Mouse (Mus musculus): ENCODE data around the gene Epor.
A peak's percentile ranks its signal among the peaks of the same experiment; 100 is the strongest.

Epor gene

DNA sequence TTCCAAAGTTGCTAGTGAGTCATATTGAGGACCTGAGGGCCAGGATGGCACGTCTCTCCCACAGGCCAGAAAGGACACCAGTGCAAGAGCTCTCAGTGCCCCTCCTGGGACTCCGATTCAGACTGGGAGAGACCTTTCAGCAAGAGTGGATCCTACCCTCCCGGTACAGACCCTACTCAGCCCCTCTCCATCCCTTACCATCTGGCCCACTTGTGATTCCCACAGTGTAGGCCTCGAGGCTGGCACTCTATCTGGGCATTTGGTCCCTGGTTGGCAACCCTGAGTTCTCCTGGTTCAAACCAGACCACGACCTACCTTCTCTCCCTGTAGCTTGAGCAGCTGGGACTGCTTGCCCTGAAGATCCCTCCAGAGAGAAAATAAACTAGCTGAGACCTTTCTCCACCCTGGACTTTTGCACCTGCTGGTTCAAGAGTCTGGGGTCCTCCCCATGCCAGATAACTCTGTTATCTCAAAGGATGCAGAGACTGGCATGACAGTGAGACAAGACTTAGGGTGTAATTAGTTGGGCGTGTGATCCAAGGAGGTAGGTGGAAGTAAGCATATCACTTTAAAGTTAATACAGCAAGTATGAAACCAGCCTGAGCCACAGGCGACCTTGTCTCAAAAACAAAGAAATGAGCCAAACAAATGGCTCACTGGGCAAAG is 27.7 kb downstream of the Epor start:
- no peak for DNase-seq

DNA sequence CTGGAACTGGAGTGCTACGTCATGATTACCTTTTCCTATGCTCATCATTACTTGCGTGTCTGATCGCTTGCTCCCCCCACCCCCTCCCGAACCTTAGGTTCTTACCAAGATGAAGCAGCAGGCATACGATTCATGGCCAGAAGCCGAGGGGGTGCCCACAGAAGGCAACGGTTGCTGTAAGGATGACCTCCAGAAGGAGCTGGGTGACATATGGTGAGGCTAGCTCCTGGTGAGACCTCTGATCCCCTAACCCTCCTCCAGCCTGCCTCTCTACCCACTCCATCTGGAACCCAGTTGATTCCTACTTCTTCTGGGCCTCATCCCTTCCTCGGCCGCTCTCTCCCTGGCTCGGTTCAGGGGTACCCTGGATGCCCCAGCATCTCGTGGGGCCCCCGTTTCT is 29.3 kb downstream of the Epor start:
- no peak for DNase-seq

DNA sequence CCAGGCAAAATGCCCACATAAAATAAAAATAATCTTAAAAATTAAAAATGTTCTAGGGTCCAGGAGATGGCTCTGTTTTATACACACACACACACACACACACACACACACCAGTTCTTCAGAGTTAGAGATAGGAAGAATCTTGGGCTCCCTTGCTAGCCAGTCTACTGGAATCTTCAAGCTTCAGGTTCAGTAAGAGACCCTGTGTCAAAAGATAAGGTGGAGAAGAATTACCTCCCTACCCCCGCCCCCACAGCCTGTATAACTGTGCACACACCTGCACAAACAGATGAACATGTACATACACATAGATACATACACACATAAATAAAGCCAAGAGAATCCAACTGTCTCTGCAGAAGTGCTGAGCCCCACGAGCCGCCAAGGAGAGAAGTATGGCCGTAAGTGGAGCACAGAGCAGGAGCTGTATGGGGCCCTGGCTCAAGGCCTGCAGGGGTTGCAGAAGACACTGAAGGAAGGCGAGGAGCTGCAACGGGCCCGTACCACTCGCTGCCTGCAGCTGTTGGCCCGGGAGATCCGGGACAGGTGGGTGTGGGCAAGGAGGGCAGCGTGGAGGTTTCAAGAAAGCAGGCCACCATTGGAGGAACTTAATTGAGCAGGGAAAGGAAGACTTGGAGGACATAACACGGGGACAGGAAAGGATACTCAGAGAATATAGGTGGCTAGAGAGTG is 30.7 kb downstream of the Epor start:
- DNase-seq, result no peak

DNA sequence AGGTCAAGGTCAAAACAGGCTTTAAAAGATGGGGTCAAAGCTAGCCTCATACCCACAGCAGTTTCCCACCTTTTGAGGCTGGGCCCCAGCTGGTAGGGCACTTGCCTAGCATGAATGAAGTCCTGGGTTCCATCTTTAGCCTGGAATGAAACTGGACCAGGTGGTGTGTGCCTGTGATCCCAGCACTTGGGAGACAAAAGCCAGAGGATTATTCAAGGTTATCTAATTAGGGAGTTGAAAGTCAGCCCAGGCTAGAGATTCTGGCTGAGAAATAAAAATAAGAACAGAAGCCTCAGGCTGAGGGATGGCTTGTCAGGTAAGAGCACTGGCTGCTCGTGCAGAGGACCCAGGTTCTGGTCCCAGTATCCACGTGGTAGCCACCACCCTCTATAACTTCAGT is 31.3 kb downstream of the Epor start:
- DNase-seq, result no peak

DNA sequence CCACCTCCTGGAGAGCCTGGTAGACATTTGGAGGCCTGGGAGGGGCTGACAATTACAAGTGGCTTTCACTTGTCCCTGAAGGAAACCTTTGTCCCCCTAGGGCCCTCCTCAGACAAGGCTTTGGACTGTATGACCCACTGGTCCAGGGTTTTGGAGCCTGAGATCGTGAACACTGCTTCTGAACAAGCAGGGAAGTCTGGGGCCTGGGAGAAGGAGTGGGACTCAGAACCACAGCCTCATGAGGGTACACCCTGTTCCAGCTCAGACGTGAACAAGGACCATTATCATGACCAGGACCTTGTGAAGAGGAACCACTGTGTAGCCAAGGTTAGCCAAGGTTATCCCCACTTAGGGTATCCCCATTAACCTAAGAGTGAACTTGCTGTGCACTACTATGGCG is 34.1 kb downstream of the Epor start:
- no peak for DNase-seq

DNA sequence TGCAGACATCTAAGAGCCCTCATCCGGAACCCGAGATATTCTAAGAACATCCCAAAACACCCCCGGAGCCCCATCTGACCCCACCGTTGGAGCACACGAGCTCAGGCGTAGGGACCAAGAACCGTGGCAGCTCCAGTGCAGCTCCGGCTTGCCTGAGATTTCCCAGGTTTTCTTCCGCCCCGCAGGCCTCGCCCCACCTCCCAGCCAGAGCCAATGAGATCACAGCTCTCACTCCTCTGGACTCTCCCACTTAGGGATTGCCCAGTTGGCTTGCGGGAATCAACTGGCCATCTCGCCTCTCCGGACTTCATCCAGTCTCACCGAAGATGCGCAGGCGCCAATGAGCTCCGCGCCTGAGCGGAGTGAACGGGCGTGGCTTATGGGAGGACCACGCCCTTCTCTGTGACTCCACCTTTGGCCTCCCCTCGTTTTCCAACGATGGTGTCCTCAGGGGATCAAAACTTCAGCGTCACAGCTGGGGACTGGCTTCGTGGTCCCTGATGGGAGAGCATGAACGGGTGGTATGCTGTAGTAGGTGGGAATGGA is 36.0 kb downstream of the Epor start, which contains the start of the genes Ccdc159 and Tmem205:
TSS of gene Ccdc159 (plus strand) at position 264 of the 546 bp plus-strand sequence.
TSS of gene Tmem205 (minus strand) at position 349 of the 546 bp plus-strand sequence.
- peak; percentile 89 to 92 for DNase-seq

DNA sequence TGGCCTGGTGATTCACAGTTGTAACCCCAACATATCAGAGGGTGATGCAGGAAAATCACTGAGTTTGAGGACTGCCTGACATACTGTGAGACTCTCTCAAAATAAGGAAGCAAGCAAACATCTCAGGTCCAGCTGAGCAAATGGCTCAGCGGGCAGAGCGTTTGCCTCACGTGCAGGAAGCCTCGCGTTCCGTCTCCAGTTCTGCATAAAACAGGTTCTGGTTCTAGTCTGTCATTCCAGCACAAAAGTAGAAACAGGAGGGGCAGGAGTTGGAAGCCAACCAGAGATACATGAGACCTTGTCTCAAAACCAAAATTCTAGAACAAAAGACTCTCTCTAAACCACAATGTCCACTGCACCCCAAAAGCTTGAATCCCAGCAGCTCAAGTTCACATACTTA is 36.5 kb downstream of the Epor start:
- DNase-seq, result no peak

DNA sequence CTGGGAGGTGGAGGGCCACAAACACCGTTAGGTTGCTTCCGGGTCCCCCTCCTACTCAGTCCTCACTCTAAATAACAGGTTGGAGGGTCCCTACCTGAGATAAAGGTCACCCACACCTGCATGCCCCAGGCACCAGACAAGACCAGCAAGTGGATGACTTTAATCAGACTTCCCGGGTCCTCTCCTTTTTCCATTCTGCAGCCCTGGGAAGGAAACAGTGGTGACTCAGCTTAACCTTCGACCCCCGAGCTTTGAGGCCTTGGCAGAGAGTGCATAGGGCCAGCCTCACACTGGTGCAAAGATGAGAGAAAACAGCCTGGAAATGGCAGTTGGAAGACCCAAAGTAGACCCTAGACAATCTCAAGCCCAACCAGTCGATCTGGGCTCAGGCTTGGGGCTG is 37.2 kb downstream of the Epor start:
- no peak for DNase-seq

DNA sequence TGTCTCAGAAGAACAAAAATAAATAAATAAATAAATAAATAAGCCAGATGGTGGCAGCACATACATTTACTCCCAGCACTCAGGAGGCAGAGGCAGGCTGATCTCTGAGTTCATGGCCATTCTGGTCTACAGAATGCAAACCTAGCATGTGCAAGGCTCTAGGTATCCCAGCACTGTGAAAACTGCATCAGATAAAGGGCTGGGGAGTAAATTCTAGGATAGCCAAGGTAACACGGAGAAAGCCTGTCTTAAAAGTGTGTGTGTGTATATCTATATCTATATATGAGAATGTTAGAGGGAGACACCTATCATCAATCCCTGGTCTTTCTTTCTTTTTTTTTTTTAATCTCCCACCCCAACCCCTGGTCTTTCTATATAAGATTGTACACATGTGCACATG is 37.8 kb downstream of the Epor start:
- no peak for DNase-seq

DNA sequence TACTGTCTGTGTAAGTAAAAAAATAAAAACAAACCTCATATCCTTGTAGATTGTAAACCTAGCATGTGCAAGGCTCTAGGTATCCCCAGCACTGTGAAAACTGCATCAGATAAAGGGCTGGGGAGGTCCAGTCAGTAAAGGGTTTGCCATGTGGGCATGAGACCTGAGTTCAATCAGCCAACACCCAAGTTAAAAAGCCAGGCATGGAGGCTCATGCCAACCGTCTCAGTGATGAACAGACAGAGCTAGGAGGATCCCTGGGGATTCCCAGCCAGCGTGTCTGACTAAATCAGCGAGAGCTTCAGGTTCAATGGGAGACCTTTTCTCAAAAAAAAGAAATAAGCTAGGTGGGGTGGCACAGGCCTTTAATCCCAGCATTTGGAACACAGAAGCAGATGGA is 38.3 kb downstream of the Epor start:
- no peak for DNase-seq

DNA sequence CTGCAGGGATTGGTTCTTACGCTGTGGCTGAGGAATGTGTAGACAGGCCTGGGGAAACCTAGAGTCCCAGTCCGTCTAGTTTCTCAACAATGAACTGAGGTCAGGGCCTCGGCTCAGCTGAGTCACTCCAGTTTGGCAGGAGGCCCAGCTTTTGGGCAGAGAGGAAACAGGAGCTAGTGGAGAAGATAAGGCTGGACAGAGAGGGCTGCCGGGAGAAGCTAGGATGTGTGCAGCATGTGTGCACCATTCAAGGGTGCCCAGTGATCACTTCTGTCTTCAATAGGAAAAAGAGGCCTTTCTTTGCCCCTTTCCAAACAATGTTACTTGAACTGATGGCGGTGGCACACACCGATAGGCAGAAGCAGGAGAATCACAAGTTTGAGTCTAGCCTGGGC is 39.2 kb downstream of the Epor start:
- peak; percentile 58 to 60 for DNase-seq

DNA sequence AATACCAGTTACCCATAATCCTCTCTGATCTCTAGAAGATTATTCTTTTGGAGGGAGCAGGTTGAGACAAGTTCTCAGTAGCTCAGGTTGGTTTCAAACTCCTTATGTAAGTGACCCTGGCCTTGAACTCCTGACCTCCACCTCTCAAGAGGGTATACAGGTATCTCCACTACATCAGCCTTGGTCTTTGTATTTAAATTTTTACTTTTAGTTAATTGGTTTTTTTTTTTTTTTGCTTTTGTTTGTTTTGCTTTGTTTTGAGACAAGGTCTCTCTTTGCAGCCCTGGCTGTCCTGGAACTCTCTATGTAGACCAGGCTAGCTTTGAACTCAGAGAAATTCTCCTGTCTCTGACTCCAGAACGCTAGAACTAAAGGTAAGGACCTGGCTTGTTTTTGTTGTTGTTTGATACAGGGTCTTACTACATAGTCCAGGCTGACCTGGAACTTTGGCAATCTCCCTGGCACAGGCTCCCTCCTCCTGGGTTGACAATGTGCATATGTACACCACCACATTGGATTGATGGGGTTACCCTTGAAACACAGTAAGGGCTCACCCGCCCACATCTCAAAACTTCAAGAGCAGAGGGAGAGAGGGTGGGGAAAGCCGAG is 39.7 kb downstream of the Epor start:
- DNase-seq, result no peak

DNA sequence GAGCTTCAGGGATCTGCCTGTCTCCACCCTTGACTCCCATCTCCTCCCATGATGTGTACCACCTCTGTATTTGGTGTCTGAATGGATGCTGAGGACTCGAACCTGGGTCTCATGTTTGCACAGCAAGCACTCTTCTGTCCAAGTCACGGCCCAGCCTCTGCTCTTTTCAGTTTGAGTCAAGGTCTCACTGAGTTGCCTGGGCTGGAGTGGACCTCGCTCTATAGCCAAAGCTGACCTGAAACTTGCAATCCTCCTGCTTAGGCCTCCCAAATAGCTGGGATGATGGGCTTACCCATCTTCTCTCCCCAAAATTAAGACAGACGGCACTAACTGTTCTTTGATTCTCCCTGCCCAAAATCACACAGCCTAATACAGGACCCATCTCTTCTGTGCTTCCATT is 40.3 kb downstream of the Epor start:
- DNase-seq, result no peak

DNA sequence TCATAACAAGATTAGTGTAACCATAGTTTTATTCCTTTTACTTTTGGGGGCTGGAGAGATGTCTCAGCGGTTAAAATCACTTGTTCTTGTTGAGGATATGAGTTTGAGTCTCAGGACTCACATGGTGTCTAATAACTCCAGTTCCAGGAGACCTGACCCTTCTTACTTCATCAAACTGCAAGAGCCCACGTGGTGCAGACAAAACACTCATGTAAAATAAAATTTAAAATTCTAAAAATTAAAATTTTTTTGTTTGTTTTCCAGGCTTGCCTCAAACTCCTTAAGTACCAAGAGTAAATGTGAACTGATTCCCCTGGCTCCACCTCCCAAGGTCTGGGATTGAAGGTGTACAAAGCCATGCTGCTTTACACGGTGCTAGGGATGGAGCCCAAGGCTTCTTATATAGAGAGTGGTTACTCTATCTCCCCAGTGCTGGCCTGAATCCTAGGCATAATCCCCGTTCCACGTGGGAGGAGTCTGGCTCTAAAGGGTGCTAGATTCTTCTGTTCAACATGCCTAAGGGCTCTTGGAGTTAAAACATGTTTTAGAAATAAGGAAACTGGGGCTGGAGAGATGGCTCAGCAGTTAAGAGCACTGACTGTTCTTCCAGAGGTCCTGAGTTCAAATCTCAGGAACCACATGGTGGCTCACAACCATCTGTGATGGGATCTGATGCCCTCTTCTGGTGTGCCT is 44.5 kb downstream of the Epor start:
- DNase-seq, result no peak

DNA sequence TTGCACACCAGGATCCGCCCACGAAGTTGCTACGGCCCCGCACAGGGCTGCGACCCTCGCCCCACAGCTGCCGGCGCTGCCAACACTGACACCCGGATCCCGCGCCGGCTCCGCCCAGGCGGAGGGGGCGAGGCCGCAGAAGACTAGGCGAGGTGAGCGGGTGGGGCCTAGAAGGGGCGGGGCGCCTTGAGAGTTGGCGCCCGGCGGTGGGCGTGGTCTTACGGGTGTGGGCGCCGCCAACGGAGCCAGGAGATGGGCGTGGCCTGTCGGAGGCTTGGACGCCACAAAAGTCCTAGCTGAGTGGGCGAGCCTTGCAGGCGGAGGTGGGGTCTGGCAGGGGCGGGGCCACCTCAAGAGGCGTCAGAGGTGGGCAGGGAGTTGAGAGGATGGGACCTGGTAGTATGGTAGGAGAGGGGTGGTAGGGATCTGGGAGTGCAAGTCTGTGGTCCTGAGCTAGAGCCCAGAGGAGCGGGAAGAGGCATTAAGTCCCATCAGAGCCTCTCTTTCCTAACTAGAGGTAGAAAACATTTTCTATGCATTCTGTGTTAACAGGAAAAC is 45.2 kb downstream of the Epor start, which contains the start of gene Rab3d:
TSS of gene Rab3d (minus strand) at position 158 of the 558 bp plus-strand sequence.
- DNase-seq, result peak; percentile 85 to 90

DNA sequence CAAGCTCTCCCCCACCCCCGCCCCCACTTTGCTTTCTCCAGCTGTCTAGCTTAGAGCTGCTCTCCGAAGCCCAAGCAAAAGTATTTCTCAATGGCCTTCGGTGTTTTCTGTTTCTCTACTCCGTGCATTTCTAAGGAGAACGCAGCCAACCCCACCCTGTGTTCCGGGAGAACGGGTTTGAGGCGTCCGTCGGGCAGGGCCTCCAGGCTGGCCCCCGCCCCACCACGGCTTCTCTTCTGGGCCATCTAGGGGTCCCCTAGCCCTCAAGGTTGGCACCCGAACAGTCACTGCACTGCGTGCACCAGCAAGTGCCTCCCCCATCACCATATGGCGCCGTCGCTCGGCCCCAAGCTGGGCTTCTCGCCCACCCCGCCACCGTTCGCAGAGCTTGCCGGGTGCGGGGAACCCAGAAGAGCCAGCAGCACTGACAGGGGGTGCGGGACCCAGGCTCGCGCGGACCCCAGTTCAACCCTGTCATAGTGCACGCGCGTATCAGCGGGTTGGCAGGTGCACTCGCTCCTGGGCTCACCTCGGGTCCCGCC is 45.7 kb downstream of the Epor start:
- DNase-seq, result no peak

DNA sequence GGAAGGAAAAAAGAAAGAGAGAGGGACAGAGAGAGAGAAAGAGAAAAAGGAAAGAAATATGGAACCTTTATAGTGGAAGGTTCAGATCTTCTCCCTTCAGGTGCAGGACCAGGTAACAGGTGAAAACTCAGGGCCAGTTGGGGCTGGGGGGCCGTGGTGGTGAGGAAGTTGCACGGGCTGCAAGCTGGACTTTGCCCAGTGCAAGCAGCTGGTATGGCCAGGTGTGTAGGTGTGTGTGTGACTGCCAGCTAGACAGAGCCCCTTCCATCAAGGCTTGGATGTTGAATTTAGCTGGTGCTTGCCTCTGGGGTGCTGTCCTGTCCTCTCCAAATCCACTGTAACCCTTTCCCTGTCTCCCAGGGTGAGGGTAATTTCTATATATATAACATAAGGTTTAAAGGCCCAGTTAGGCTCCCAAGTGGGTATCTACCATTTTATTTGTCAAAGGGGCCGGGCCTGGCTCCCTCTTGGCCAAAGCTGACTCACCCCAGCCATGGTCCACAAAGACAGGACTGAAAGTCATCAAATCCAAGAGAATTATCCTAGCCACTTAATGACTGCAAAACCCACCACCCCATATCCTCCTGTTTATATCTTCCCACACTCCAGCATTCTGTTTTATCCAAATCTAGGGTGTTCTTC is 46.3 kb downstream of the Epor start:
- no peak for DNase-seq

DNA sequence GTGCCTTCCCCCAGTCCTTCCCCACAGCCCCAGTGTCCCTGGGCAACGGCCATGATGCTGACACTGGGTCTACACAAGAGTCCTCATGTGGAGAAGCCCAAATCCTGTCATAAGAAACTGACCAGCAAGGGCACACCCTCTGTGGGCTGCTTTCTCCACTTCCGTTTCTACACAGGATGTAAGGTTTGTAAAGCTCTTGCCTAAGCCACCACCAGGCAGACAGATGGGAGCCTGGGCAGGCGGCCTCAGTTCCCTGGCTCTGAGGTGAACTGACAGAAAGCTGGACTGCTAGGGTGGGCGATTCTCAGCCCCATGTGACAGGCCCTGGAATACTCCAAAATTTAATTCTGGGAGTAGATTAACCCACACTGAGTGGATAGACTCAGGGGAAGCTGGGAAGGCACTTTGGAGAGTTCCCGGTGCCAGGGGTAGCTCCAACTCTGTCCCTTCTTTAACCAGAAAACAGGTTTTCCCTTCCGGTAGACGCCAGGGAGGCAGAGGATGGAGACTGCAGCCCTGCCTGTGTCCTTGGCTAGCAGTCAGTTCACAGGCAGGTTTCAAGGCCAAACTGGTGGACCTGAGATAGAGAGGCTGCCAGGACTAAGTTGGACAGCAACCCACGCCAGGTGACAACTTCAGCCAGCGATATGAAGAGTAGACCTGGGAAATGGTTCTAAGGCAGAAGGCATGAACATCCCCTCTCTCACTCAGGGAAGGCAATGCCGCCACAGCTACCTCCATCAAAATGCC is 53.7 kb downstream of the Epor start:
- DNase-seq, result peak in 1 of 2 experiments; percentile 40
